Mouse (Mus musculus): ENCODE results near the gene Synj2. TPM values are rescaled to one million over a fixed set of nuclear protein-coding genes. Genes with fewer than 3 reads are reported as not detected.

Gene Synj2
- polyA plus RNA-seq, 1 experiment from 2014 or later, result 3.5 TPM

DNA sequence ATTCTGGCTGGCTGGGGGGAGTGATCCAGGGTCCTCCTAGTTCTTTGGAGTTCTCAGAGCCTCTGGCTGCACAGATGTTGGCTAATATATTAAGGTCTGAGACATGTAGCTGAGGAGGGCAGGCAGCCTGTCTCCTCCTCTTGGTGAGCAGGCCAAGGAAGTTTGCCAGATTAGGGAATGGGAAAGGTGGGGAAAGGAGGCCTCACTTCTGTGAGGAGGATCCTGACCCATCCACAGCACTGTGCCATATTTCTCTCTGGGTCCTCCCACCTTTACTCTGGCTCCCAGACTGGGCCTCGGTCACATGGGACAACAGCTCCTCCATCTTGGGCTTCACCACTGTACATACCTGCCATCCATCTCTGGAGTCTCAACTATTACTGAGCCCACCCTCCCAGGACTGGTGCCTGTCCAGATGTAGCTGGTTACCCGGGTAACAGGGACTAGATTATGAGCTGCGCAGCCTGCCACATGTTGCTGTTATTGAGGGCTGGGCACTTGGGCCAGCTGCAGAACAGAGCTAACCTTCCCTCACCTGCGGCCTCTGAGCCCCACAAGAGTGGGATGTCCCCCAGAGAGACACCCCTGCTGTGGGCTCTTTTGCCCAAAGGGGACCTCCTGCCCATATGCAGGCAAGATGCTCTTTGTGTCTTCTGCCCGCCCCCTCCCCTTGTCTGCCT lies 66.2 kb downstream of the Synj2 start:
- peak overlapping the region; percentile 8; the same call in 1 of the 2 replicates for H3K27ac ChIP-seq (ENCODE audit: low read length)
- no peak overlapping the region for H3K4me3 ChIP-seq (ENCODE audit: low read length)
- no peaks in the 10 kb centered on the region for H3K9me3 ChIP-seq (ENCODE audit: control insufficient read depth, low read length)
- H3K36me3 ChIP-seq (ENCODE audit: control insufficient read depth, insufficient read depth, low read length), result no peaks in the 10 kb centered on the region; the same call in 1 of the 2 replicates
- peaks cover 16% of the 10 kb centered on the region for H3K4me1 ChIP-seq (ENCODE audit: control insufficient read depth, insufficient read depth, low read length)
- H3K9ac ChIP-seq (ENCODE audit: low read depth, low read length), result no peak overlapping the region
- peak; percentile 30 for ATAC-seq
- no peaks in the 10 kb centered on the region for H3K27me3 ChIP-seq (replicated peaks; ENCODE audit: control insufficient read depth, insufficient read depth, low read length)
- H3K4me2 ChIP-seq (ENCODE audit: low read depth, low read length), result no peak overlapping the region
- WGBS, result 76% methylated on average over 5 of the region's 5 CpGs

GRCm38 (mm10) chr17:6007902-6008301 lies 66.8 kb downstream of the Synj2 start:
- no peaks in the 10 kb centered on the region for H3K9me3 ChIP-seq (ENCODE audit: control insufficient read depth, low read length)
- no peaks in the 10 kb centered on the region for H3K27me3 ChIP-seq (replicated peaks; ENCODE audit: control insufficient read depth, insufficient read depth, low read length)
- no peak overlapping the region for H3K9ac ChIP-seq (ENCODE audit: low read depth, low read length)
- ATAC-seq, result no peak
- 78% methylated on average over 9 of the region's 9 CpGs for WGBS
- peaks cover 16% of the 10 kb centered on the region for H3K4me1 ChIP-seq (ENCODE audit: control insufficient read depth, insufficient read depth, low read length)
- H3K4me2 ChIP-seq (ENCODE audit: low read depth, low read length), result no peak overlapping the region
- no peak overlapping the region for H3K27ac ChIP-seq (ENCODE audit: low read length)
- no peak overlapping the region for H3K4me3 ChIP-seq (ENCODE audit: low read length)
- H3K36me3 ChIP-seq (ENCODE audit: control insufficient read depth, insufficient read depth, low read length), result no peaks in the 10 kb centered on the region; the same call in 1 of the 2 replicates

DNA sequence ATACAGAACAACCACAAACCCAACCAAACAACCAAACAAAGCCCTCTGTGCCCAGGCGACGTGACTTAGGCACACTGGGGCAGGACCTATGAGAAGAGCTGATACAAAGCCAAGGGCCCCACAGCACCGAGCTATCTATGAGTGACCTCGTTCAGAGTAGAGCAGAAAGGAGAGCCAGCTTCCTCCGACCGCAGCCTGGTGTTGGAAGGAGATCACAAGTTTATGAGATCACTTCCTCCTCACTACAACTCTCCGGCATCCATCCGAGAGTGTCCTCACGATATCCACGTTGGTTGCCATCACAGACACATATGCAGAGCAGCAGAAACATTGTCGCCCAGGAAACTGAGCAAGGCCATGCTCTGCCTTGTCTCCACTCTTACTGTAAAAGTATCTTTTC lies 67.5 kb downstream of the Synj2 start:
- Histone ChIP-seq H3K4me3 (ENCODE audit: low read length) (no peak overlapping the region), H3K4me2 (ENCODE audit: low read depth, low read length) (no peak overlapping the region), H3K4me1 (ENCODE audit: control insufficient read depth, insufficient read depth, low read length) (peaks cover 16% of the 10 kb centered on the region), H3K36me3 (ENCODE audit: control insufficient read depth, insufficient read depth, low read length) (no peaks in the 10 kb centered on the region; the same call in 1 of the 2 replicates), H3K9me3 (ENCODE audit: control insufficient read depth, low read length) (no peaks in the 10 kb centered on the region), H3K27ac (ENCODE audit: low read length) (no peak overlapping the region), H3K9ac (ENCODE audit: low read depth, low read length) (no peak overlapping the region), H3K27me3 (replicated peaks; ENCODE audit: control insufficient read depth, insufficient read depth, low read length) (no peaks in the 10 kb centered on the region)
- WGBS, result 82% methylated on average over 11 of the region's 11 CpGs
- ATAC-seq, result no peak

DNA sequence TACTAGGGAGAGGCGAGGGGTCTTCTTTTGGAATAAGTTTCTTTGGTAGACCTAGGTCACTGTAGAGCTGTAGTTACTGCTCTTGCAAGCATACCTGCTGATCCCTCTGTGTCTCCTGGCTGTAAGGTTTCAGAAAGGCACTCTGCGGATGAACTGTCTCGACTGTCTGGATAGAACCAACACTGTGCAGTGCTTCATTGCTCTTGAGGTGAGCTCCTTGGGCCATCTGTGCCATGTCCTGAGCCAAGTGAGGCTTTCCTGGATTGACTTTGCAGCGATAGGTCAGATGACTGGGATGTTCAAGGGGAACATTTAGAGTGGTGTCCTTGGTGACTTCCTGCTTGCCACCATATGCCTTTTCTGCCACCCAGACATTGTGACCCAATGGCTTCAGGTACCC lies 68.5 kb downstream of the Synj2 start:
- no peak overlapping the region for H3K4me3 ChIP-seq (ENCODE audit: low read length)
- peaks cover 16% of the 10 kb centered on the region for H3K4me1 ChIP-seq (ENCODE audit: control insufficient read depth, insufficient read depth, low read length)
- H3K36me3 ChIP-seq (ENCODE audit: control insufficient read depth, insufficient read depth, low read length), result no peaks in the 10 kb centered on the region; the same call in 1 of the 2 replicates
- 91% methylated on average over 4 of the region's 4 CpGs for WGBS
- no peak overlapping the region for H3K27ac ChIP-seq (ENCODE audit: low read length)
- H3K4me2 ChIP-seq (ENCODE audit: low read depth, low read length), result no peak overlapping the region
- H3K9me3 ChIP-seq (ENCODE audit: control insufficient read depth, low read length), result no peaks in the 10 kb centered on the region
- no peak overlapping the region for H3K9ac ChIP-seq (ENCODE audit: low read depth, low read length)
- H3K27me3 ChIP-seq (replicated peaks; ENCODE audit: control insufficient read depth, insufficient read depth, low read length), result no peaks in the 10 kb centered on the region
- ATAC-seq, result no peak

DNA sequence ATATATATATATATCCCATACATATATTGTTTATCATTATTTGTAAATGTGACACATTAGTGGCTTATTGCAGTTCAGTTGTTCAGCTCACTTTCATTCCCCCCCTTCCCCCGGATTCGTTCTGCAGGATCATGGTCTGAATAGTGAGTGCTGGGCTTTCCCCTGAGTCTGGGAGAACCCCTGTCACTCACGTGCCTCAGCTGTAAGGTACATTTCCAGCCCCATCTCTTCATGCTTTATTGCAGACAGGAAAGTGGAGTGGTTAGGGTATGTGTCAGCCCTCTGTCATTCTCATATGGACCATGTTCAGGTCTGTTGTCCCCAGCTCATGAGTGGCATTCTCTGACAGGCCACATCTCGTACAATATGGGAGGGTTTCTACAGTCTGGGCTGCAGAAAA lies 72.0 kb downstream of the Synj2 start:
- 87% methylated on average over 4 of the region's 4 CpGs for whole genome bisulfite sequencing
- Histone ChIP-seq H3K27ac (ENCODE audit: low read length) (no peak overlapping the region), H3K27me3 (replicated peaks; ENCODE audit: control insufficient read depth, insufficient read depth, low read length) (no peaks in the 10 kb centered on the region), H3K36me3 (ENCODE audit: control insufficient read depth, insufficient read depth, low read length) (no peaks in the 10 kb centered on the region; the same call in 1 of the 2 replicates), H3K4me3 (ENCODE audit: low read length) (no peak overlapping the region), H3K4me2 (ENCODE audit: low read depth, low read length) (no peak overlapping the region), H3K9ac (ENCODE audit: low read depth, low read length) (no peak overlapping the region), H3K9me3 (ENCODE audit: control insufficient read depth, low read length) (no peaks in the 10 kb centered on the region), H3K4me1 (ENCODE audit: control insufficient read depth, insufficient read depth, low read length) (peaks cover 8% of the 10 kb centered on the region; the same call in 1 of the 2 replicates)
- no peak for ATAC-seq

DNA sequence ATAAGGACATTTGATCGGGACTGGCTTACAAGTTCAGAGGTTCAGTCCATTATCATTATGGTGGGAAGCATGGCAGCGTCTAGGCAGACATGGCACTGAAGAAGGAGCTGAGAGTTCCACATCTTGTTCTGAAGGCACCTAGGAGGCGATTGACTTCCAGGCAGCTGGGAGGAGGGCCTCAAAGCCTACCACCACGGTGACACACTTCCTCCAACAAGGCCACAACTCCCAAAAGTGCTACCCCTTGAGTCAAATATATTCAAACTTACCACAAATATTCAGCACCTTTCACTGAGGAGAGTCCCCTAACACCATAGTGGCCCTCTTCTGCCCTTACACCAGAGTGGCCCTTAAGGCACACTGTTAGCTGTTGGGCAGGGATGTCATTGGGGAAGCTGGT lies 73.9 kb downstream of the Synj2 start:
- no peaks in the 10 kb centered on the region for H3K36me3 ChIP-seq (ENCODE audit: control insufficient read depth, insufficient read depth, low read length)
- H3K27ac ChIP-seq (ENCODE audit: low read length), result no peak overlapping the region
- H3K9me3 ChIP-seq (ENCODE audit: control insufficient read depth, low read length), result no peaks in the 10 kb centered on the region
- no peak for ATAC-seq
- H3K9ac ChIP-seq (ENCODE audit: low read depth, low read length), result no peak overlapping the region
- H3K4me1 ChIP-seq (ENCODE audit: control insufficient read depth, insufficient read depth, low read length), result peaks cover 16% of the 10 kb centered on the region; the same call in 1 of the 2 replicates
- 96% methylated on average over 4 of the region's 4 CpGs for WGBS
- H3K4me3 ChIP-seq (ENCODE audit: low read length), result no peak overlapping the region
- no peaks in the 10 kb centered on the region for H3K27me3 ChIP-seq (replicated peaks; ENCODE audit: control insufficient read depth, insufficient read depth, low read length)
- no peak overlapping the region for H3K4me2 ChIP-seq (ENCODE audit: low read depth, low read length)

DNA sequence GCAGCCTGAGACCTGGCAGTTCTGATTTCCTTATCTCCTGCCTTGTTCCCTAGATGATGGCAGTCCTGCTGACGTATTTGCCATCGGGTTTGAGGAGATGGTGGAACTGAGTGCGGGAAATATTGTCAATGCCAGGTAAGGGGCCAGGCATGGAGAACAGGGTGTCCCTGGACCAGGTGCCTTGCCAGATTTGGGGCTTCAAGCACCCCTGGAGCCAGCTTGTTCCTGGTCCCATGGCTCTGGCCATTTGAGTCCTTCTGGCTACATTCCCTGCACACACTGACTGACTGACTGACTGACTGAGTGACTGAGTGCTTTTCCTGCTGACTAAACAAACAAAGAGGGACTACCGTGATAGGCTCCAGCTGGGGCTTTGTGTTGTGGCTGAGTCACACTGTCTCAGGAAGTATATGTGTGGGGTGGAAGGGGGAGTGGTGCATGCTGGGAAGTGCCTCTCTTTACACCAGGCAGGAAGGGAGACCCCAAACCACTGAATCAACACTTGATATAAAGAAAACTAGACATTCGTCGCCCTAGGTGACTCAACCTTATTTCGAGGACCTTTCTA lies 75.2 kb downstream of the Synj2 start:
- H3K4me2 ChIP-seq (ENCODE audit: low read depth, low read length), result no peak overlapping the region
- H3K27ac ChIP-seq (ENCODE audit: low read length), result peak overlapping the region; percentile 5
- H3K9me3 ChIP-seq (ENCODE audit: control insufficient read depth, low read length), result no peaks in the 10 kb centered on the region
- peak; percentile 71 for ATAC-seq
- 63% methylated on average over 7 of the region's 7 CpGs for WGBS
- peaks cover 16% of the 10 kb centered on the region; the same call in 1 of the 2 replicates for H3K4me1 ChIP-seq (ENCODE audit: control insufficient read depth, insufficient read depth, low read length)
- no peaks in the 10 kb centered on the region for H3K27me3 ChIP-seq (replicated peaks; ENCODE audit: control insufficient read depth, insufficient read depth, low read length)
- no peaks in the 10 kb centered on the region for H3K36me3 ChIP-seq (ENCODE audit: control insufficient read depth, insufficient read depth, low read length)
- no peak overlapping the region for H3K4me3 ChIP-seq (ENCODE audit: low read length)
- no peak overlapping the region for H3K9ac ChIP-seq (ENCODE audit: low read depth, low read length)

DNA sequence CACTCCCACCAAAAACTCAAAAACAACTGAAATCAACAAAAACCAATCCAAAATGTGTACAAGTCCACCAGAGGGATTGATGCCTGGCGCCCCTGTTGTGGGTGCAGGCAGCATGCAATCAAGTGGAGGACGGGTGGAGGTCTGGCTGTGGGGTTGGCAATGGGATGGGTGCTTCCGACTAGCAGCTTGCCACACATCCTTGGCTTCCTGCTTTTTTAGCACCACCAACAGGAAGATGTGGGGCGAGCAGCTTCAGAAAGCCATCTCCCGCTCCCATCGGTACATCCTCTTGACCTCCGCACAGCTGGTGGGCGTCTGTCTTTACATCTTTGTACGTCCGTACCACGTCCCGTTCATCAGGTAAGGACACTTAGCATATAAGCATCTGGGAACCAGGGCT lies 76.2 kb downstream of the Synj2 start:
- Histone ChIP-seq H3K27ac (ENCODE audit: low read length) (no peak overlapping the region), H3K9me3 (ENCODE audit: control insufficient read depth, low read length) (no peaks in the 10 kb centered on the region), H3K9ac (ENCODE audit: low read depth, low read length) (no peak overlapping the region), H3K4me3 (ENCODE audit: low read length) (no peak overlapping the region), H3K4me2 (ENCODE audit: low read depth, low read length) (no peak overlapping the region), H3K4me1 (ENCODE audit: control insufficient read depth, insufficient read depth, low read length) (peaks cover 16% of the 10 kb centered on the region; the same call in 1 of the 2 replicates), H3K36me3 (ENCODE audit: control insufficient read depth, insufficient read depth, low read length) (no peaks in the 10 kb centered on the region), H3K27me3 (replicated peaks; ENCODE audit: control insufficient read depth, insufficient read depth, low read length) (no peaks in the 10 kb centered on the region)
- WGBS, result 61% methylated on average over 12 of the region's 12 CpGs
- ATAC-seq, result no peak

- Histone ChIP-seq H3K4me2 (ENCODE audit: low read depth, low read length) (no peak overlapping the region), H3K36me3 (ENCODE audit: control insufficient read depth, insufficient read depth, low read length) (no peaks in the 10 kb centered on the region), H3K27ac (ENCODE audit: low read length) (0 out of 2 replicates have a peak overlapping the region, but pooled peaks have one; percentile 6), H3K27me3 (replicated peaks; ENCODE audit: control insufficient read depth, insufficient read depth, low read length) (no peaks in the 10 kb centered on the region), H3K4me3 (ENCODE audit: low read length) (no peak overlapping the region), H3K9me3 (ENCODE audit: control insufficient read depth, low read length) (no peaks in the 10 kb centered on the region), H3K4me1 (ENCODE audit: control insufficient read depth, insufficient read depth, low read length) (peaks cover 16% of the 10 kb centered on the region; the same call in 1 of the 2 replicates), H3K9ac (ENCODE audit: low read depth, low read length) (no peak overlapping the region)
- ATAC-seq, result peak; percentile 74
- 65% methylated on average over 4 of the region's 4 CpGs for WGBS
Measured at GRCm38 (mm10) chr17:6018348-6018747, 77.3 kb downstream of the Synj2 start.
